Mouse (Mus musculus) sigmoid colon, adult 10 weeks (tissue): ENCODE data around the gene Gm20924. TPM values are rescaled to one million over a fixed set of nuclear protein-coding genes. Genes with fewer than 3 reads are reported as not detected.

ENCODE experiments used
- polyA plus RNA-seq: library from polyadenylated mRNA; stranded (reverse); fragments of 350-450 nt; fragmentation: Illumina TruSeq; extraction: RNeasy Lipid Tissue Mini Kit (QIAGEN cat#74804); gene quantifications from one replicate; pipeline ENCODE4 v1.2.3, GENCODE M21; 2014; ENCODE audit warnings: low read depth, low replicate concordance

Gene Gm20924
- not detected for polyA plus RNA-seq

DNA sequence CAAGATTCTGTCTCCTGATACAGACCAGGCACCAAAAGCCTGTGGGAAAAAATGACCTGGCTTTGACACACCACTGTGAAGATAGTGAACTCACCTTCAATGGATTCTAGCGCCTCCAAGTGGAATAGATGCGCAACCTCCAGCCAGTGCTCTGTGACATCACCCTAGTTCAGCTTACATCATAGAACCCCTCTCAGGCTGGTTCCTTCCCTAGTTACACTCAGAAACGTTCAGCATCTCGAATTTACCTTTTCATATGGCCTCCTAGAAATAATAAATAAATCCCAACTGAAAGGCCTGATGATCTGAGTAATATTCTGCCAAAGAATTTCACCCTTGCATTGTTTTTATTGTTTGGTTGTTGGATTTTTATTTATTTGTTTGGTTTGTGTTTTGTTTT, at the start of gene Gm20924:
Gene Gm20924 (minus strand): TSS at position 101 of the 400 bp plus-strand sequence.

Other genes starting within 250 kb of the Gm20924 start
- gene Gm20736, start 170.2 kb upstream of the Gm20924 start, polyA plus RNA-seq, result not detected